In the genomic region with DNA sequence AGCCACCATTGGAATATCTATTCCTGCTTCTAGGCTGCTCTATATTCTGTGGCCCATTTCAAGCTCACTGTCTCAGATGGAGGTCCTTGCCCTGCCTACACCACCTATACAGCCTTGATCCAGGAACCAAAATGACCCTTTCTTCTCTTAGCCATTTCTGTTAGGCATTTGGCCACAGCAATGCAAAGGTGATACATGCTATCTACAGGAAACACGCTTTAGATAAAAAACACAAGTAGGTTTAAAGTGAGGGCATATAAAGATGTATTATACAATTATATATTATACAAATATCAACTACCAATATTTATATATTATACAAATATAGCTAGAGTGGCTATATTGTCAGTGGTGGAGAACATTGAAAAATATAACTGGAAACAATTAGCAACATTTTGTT, we compare ENCODE assay signal across 22 mouse cellular contexts.
DNase-seq lines count a peak whose midpoint lies in the region; ATAC-seq and TF ChIP-seq lines count a peak whose summit lies in the region.
"Had no signal": no experiment of that assay in that cellular context is flagged by ENCODE, and none has a peak within 500 bp of the region (broad histone marks: within the 10 kb centered on the region; RNA-seq: fewer than 3 reads in every experiment).

No protein-coding gene starts in this region.

- no peak overlapping the region for H3K27ac ChIP-seq in limb, embryonic 11.5 days (replicated peaks; ENCODE audit: low read depth, low read length)
- H3K27ac ChIP-seq in limb, embryonic 10.5 days, result no peak overlapping the region
- H3K27ac ChIP-seq in MEL (ENCODE audit: control insufficient read depth, low read depth, low read length), result no peak overlapping the region; the same call in 1 of the 2 replicates

- no peak for TF ChIP-seq POLR2A in MEL (IDR thresholded peaks at IDR 0.05; ENCODE audit: control insufficient read depth in 1 of 2, insufficient read depth in 1 of 2, low read depth in 1 of 2, low read length in 2 of 2, poor library complexity in 1 of 2)

- intact Hi-C loops in heart, postnatal 10 days (cut with DNase I), result no loop called here

- H3K4me1 ChIP-seq in limb, embryonic 11.5 days (ENCODE audit: control insufficient read depth, insufficient read depth, low read length), result no peaks in the 10 kb centered on the region
- H3K4me1 ChIP-seq in limb, embryonic 10.5 days, result no peaks in the 10 kb centered on the region
- peaks cover 8 to 13% of the 10 kb centered on the region in 2 experiments for H3K4me1 ChIP-seq in MEL (ENCODE audit: control insufficient read depth in 1 of 2, insufficient read depth in 2 of 2, low read length in 2 of 2)

- H3K4me2 ChIP-seq in limb, embryonic 11.5 days (ENCODE audit: low read depth, severe bottlenecking), result no peak overlapping the region

- no peaks in the 10 kb centered on the region for H3K9me3 ChIP-seq in limb, embryonic 11.5 days (ENCODE audit: control insufficient read depth, low read length)
- H3K9me3 ChIP-seq in limb, embryonic 10.5 days (replicated peaks), result no peaks in the 10 kb centered on the region
- no peaks in the 10 kb centered on the region for H3K9me3 ChIP-seq in MEL (replicated peaks; ENCODE audit: insufficient read depth, low read length)

- no peak for TF ChIP-seq RAD21 in MEL (IDR thresholded peaks at IDR 0.05; ENCODE audit: low read depth, low read length)

- H3K79me2 ChIP-seq in MEL (ENCODE audit: control insufficient read depth, insufficient read depth, low read length, poor library complexity), result no peaks in the 10 kb centered on the region

- TF ChIP-seq CTCF in MEL (IDR thresholded peaks at IDR 0.05 in 2 of 3, conservative IDR thresholded peaks at IDR 0.05 in 1 of 3; ENCODE audit: control insufficient read depth in 1 of 3, insufficient read depth in 1 of 3, low read depth in 2 of 3, low read length in 3 of 3, poor library complexity in 1 of 3, severe bottlenecking in 1 of 3), result no peak

- WGBS in limb, embryonic 11.5 days, result 82% methylated on average over 1 of the region's 1 CpGs
- WGBS in limb, embryonic 10.5 days, result 92% methylated on average over 1 of the region's 1 CpGs

- H3K4me3 ChIP-seq in limb, embryonic 11.5 days (ENCODE audit: low read depth, low read length), result no peak overlapping the region
- no peak overlapping the region for H3K4me3 ChIP-seq in limb, embryonic 10.5 days
- H3K4me3 ChIP-seq in MEL (ENCODE audit: control insufficient read depth in 1 of 2, insufficient read depth in 1 of 2, low read depth in 2 of 2, low read length in 2 of 2), result no peak overlapping the region

- peak; percentile 51 for DNase-seq in heart, adult 11 months
- no peak for DNase-seq in heart, postnatal 10 days
- peak; percentile 0 for DNase-seq in limb, embryonic 11.5 days (ENCODE audit: low spot score)
- no peak for DNase-seq in limb, embryonic 10.5 days (ENCODE audit: low spot score)
- DNase-seq in MEL (ENCODE audit: low read depth, low spot score), result no peak
- no peak for DNase-seq in frontal cortex, postnatal 25 days (ENCODE audit: low spot score in 2 of 2)
- DNase-seq: adrenal gland, adult 2 months; adrenal gland, adult 8-10 months; adrenal gland, postnatal 10 days; adrenal gland, postnatal 14 days; adrenal gland, postnatal 25 days; adrenal gland, postnatal 36 days; B cell, adult 2 months; cerebellum, adult 11 months; cerebellum, adult 11-12 months; cerebellum, adult 18-20 months; cerebellum, adult 2 months had no signal

- no peaks in the 10 kb centered on the region for H3K27me3 ChIP-seq in limb, embryonic 11.5 days (ENCODE audit: control insufficient read depth, insufficient read depth, low read length)
- no peaks in the 10 kb centered on the region for H3K27me3 ChIP-seq in limb, embryonic 10.5 days (ENCODE audit: low read depth, poor library complexity, severe bottlenecking)
- H3K27me3 ChIP-seq in MEL (ENCODE audit: control insufficient read depth in 1 of 2, insufficient read depth in 2 of 2, low read length in 2 of 2), result no peaks in the 10 kb centered on the region
- H3K27me3 ChIP-seq: CH12.LX, Patski had no signal

- TF ChIP-seq EP300 in MEL (IDR thresholded peaks at IDR 0.05; ENCODE audit: low read depth in 1 of 2, low read length in 2 of 2), result peak; percentile 77

- ATAC-seq in limb, embryonic 11.5 days (ENCODE audit: insufficient number of reproducible peaks, low FRiP score, low TSS enrichment, low read depth), result no peak
- ATAC-seq: activated CD4-positive, CD25-positive, alpha-beta regulatory T cell, adult 4 months; CD4-positive, CD25-positive, alpha-beta regulatory T cell, adult 4 months; Patski had no signal

- no peak overlapping the region for H3K9ac ChIP-seq in limb, embryonic 11.5 days (ENCODE audit: low read length)
- no peak overlapping the region for H3K9ac ChIP-seq in MEL (ENCODE audit: control insufficient read depth, low read depth, low read length, poor library complexity, severe bottlenecking)

- H3K36me3 ChIP-seq in limb, embryonic 11.5 days (ENCODE audit: control insufficient read depth, insufficient read depth, low read length), result no peaks in the 10 kb centered on the region
- H3K36me3 ChIP-seq in limb, embryonic 10.5 days, result no peaks in the 10 kb centered on the region
- H3K36me3 ChIP-seq in MEL (ENCODE audit: control insufficient read depth in 1 of 2, insufficient read depth in 2 of 2, low read length in 2 of 2), result peaks cover 0 to 20% of the 10 kb centered on the region in 2 experiments; a peak in 2 of 4 replicates
- H3K36me3 ChIP-seq: G1E had no signal

TF ChIP-seq in MEL, 35 proteins besides CTCF, POLR2A, EP300 and RAD21:
- no peak for TF ChIP-seq SIN3A (IDR thresholded peaks at IDR 0.05; ENCODE audit: low read length)
- TF ChIP-seq MAFK (IDR thresholded peaks at IDR 0.05; ENCODE audit: borderline replicate concordance, low read depth, low read length), result no peak
- no peak for TF ChIP-seq USF1 (IDR thresholded peaks at IDR 0.05; ENCODE audit: low read depth, low read length)
- no peak for TF ChIP-seq TBP (IDR thresholded peaks at IDR 0.05; ENCODE audit: low read depth, low read length)
- TF ChIP-seq USF2 (IDR thresholded peaks at IDR 0.05; ENCODE audit: borderline replicate concordance in 1 of 2, insufficient read depth in 1 of 2, low read depth in 1 of 2, low read length in 2 of 2), result no peak
- TF ChIP-seq E2F4 (IDR thresholded peaks at IDR 0.05; ENCODE audit: borderline replicate concordance, low read depth, low read length), result no peak
- TF ChIP-seq MXI1 (IDR thresholded peaks at IDR 0.05; ENCODE audit: low read depth, low read length), result no peak
- TF ChIP-seq RCOR1 (IDR thresholded peaks at IDR 0.05; ENCODE audit: low read depth, low read length), result peak; percentile 52; the same call in 1 of the 2 replicates
- 0 out of 2 replicates have a peak, but pooled peaks have one; percentile 9 for TF ChIP-seq TAL1 (IDR thresholded peaks at IDR 0.05; ENCODE audit: low read length)
- TF ChIP-seq GABPA (IDR thresholded peaks at IDR 0.05; ENCODE audit: low read depth, low read length), result no peak
- TF ChIP-seq GATA1 (IDR thresholded peaks at IDR 0.05; ENCODE audit: low read depth, low read length), result peak; percentile 68
- TF ChIP-seq MAX (IDR thresholded peaks at IDR 0.05; ENCODE audit: low read length), result no peak
- no peak for TF ChIP-seq UBTF (IDR thresholded peaks at IDR 0.05; ENCODE audit: borderline replicate concordance, insufficient read depth, low read depth, low read length)
- TF ChIP-seq ETS1 (IDR thresholded peaks at IDR 0.05; ENCODE audit: low read depth, low read length), result 0 out of 2 replicates have a peak, but pooled peaks have one; percentile 29
- no peak for TF ChIP-seq JUND (IDR thresholded peaks at IDR 0.05; ENCODE audit: low read depth, low read length)
- TF ChIP-seq TCF12 (IDR thresholded peaks at IDR 0.05; ENCODE audit: low read depth, low read length), result peak; percentile 79

Comparison
In these comparisons a context has a peak if more than half of its experiments do, and no peak if none do; other contexts are left out.
1. DNase-seq: peak in heart, adult 11 months (single experiment) and limb, embryonic 11.5 days (single experiment); none in heart, postnatal 10 days (0 of 2), limb, embryonic 10.5 days (single experiment), MEL (single experiment) and frontal cortex, postnatal 25 days (0 of 2).